Mouse (Mus musculus): Measurements from ENCODE around the gene Gpr89. TPM values are rescaled to one million over a fixed set of nuclear protein-coding genes. Genes with fewer than 3 reads are reported as not detected.

Gpr89 gene
- total RNA-seq (2021): 10 to 100 TPM; 27.7 to 31.2 TPM
- long read RNA-seq, experiment 1, full-length matches to known transcripts: 17 of 23 reads
- long read RNA-seq, experiment 1, partial matches to known transcripts: 1 of 23 reads
- long read RNA-seq, experiment 1, other reads (novel, unspliced or antisense): 5 of 23 reads
- long read RNA-seq, experiment 2, full-length matches to known transcripts: 14 of 16 reads
- long read RNA-seq, experiment 2, partial matches to known transcripts: 0 of 16 reads
- long read RNA-seq, experiment 2, other reads (novel, unspliced or antisense): 2 of 16 reads

- peak; percentile 99 for DNase-seq
Observed at GRCm38 (mm10) chr3:96904851-96905541, at the start of gene Gpr89. TSS of gene Gpr89 (minus strand) at chr3:96905346.

- peak; percentile 44 for DNase-seq
Observed at GRCm38 (mm10) chr3:96953489-96954233, 48.5 kb upstream of the Gpr89 start.

- DNase-seq: no peak
Observed at GRCm38 (mm10) chr3:96942706-96943105, 37.6 kb upstream of the Gpr89 start.

GRCm38 (mm10) chr3:96938738-96939137 lies 33.6 kb upstream of the Gpr89 start:
- peak; percentile 92 for DNase-seq

GRCm38 (mm10) chr3:96937606-96938005 lies 32.5 kb upstream of the Gpr89 start:
- no peak for DNase-seq

- peak; percentile 20 for DNase-seq
Observed at GRCm38 (mm10) chr3:96936241-96936640, 31.1 kb upstream of the Gpr89 start.

GRCm38 (mm10) chr3:96931261-96931681 lies 26.1 kb upstream of the Gpr89 start:
- DNase-seq: peak; percentile 12

GRCm38 (mm10) chr3:96925920-96926319 lies 20.8 kb upstream of the Gpr89 start, which contains the start of gene Gja8:
TSS of gene Gja8 (minus strand) at chr3:96926020.
- no peak for DNase-seq

- DNase-seq: no peak
Observed at GRCm38 (mm10) chr3:96924631-96925030, 19.5 kb upstream of the Gpr89 start.

- no peak for DNase-seq
Observed at GRCm38 (mm10) chr3:96920991-96921390, 15.8 kb upstream of the Gpr89 start.

GRCm38 (mm10) chr3:96905592-96905991 lies 446 bp upstream of the Gpr89 start:
- no peak for DNase-seq

GRCm38 (mm10) chr3:96904393-96904792 lies 753 bp downstream of the Gpr89 start, which contains the start of gene Gja5:
TSS of gene Gja5 (plus strand) at chr3:96904693.
- DNase-seq: no peak

GRCm38 (mm10) chr3:96902336-96902999 lies 2.7 kb downstream of the Gpr89 start:
- DNase-seq: no peak

GRCm38 (mm10) chr3:96883690-96884089 lies 21.5 kb downstream of the Gpr89 start:
- no peak for DNase-seq

GRCm38 (mm10) chr3:96882061-96882849 lies 22.9 kb downstream of the Gpr89 start:
- no peak for DNase-seq

- no peak for DNase-seq
Observed at GRCm38 (mm10) chr3:96881557-96881956, 23.6 kb downstream of the Gpr89 start.

GRCm38 (mm10) chr3:96880385-96880784 lies 24.8 kb downstream of the Gpr89 start:
- no peak for DNase-seq

GRCm38 (mm10) chr3:96879536-96879935 lies 25.6 kb downstream of the Gpr89 start:
- DNase-seq: no peak

- no peak for DNase-seq
Observed at GRCm38 (mm10) chr3:96874808-96875571, 30.2 kb downstream of the Gpr89 start.

- no peak for DNase-seq
Observed at GRCm38 (mm10) chr3:96872501-96872900, 32.6 kb downstream of the Gpr89 start.

GRCm38 (mm10) chr3:96871070-96871469 lies 34.1 kb downstream of the Gpr89 start:
- DNase-seq: no peak

Measured in adrenal gland, postnatal 10 days (tissue).